Mouse (Mus musculus): ENCODE measurements at regions not wholly inside any gene's neighbourhood (a gene's known extent, or its start where the extent isn't known, plus 50 kb on each side); places are given as distances from the start of the nearest gene placed in this dataset.

DNA sequence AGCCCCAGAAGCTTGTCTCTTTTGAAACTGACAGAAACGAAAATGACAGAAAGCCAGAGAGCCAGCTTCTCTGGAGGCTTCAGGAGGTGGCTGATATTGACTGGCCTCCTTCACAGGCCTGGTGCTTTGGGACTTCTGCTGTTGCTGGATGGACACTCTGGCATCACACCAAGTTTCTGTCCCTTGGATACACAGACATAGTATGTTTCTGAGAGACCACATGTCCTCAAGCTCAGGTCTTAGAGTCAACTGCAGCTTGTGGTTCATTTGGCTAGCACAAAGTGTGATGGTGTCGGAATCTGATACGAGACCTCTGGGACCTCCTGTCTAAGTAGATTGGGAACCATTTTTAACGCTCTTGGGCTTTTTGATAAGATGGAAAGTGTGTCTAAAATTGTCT, 502.0 kb downstream of the Sqor start:
- no peak for DNase-seq (ENCODE audit: low spot score in 2 of 2)

DNA sequence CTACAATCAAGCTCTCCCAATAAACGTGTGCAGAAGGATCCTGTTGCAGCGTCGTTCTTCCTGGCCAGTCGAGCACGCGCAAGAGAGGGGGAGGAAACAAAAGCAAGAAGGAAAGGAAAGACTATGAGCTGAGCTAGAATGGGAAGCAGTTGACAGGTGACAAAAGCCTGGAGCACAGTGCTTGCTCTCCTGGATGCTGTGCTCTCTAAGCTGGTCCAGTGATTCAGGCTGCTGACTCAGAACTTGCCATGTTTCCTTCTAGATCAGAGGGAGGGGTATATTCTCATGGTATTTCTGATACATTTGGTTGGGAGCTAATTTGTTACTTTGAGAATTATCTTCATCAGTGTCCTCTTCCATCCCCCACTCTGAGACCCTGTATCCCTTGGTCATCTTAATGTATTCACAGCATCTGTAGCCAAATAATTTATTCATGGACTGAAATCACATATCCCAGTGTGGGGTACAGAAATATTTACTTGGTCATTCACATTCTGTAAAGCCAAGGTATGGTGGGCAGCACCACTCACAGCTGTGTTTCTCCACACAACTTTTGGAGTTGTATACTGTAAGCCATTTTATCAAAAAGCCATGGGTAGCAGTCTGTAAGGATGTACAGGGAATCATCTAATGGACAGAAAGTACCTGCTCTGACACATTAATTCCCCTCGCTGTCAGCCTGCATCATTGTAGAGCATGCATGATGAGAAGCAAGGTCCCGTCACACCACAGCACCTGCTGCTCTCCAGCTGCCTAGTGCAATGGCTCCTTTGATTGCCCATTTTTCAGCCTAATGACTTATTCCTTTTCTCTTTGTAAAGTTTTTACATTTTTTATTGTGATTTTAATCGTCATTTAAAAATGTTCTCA, 510.1 kb downstream of the Sqor start:
- DNase-seq (ENCODE audit: low spot score in 2 of 2), result no peak

DNA sequence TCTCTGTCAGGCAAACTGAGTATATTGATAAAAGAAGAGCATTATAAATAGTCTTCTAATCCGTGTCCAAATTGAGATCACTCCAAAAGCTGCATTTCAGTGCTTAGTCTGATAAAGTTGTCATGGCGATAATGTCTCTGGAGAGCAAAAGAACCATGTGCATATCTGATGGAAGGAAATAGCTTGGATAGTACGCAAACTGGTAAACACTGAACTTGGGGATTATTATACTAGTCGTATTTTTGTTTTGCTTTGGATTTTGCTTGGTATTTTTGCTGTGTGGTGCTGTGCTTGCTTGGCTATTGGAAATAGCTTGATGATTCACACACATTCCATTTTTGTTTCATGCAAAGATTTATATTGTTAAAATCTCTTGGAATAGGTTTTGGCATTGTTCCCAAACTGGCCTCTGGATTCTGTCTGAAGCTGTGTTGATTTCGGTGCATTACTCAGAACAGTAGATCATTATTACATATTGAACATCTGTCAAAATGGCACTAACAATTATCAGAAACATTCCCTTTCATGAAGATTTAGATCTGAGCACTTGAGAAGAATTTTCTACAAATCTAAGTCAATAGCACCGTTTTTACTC, 510.8 kb downstream of the Sqor start:
- no peak for DNase-seq (ENCODE audit: low spot score in 2 of 2)

DNA sequence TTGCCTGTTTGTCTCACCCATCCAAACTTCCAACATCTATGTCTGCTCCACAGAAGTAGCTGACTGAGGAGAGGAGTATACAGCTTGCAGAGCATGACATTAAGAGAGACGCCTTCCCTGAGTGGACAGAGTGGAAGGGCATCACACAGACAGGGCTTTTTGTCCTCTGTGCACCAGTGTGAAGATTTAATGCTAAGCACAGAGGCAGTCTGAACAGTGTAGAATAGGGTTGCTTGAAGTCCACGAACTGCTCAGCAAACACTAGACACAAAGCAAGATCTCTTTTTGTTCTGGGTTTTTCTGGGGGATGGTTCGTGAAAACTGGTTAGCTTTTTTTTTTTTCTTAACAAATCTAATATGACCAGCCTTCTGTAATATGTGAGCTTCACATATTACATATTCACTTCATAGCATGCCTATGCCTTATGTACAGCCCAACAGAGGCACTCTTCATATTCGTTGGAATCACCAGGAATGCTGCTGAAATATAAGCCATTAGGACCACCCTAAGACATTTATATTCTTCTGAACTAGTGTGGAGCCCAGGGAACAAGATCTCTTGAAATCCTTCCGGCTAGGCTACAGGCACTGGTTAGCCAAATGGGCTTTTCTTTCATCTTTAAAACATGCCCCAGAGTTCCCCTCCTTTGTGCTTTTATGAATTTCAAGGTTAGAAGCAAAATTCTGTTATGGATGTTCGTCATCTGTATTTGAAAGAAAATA, 546.7 kb downstream of the Sqor start:
- no peak for DNase-seq (ENCODE audit: low spot score in 2 of 2)

DNA sequence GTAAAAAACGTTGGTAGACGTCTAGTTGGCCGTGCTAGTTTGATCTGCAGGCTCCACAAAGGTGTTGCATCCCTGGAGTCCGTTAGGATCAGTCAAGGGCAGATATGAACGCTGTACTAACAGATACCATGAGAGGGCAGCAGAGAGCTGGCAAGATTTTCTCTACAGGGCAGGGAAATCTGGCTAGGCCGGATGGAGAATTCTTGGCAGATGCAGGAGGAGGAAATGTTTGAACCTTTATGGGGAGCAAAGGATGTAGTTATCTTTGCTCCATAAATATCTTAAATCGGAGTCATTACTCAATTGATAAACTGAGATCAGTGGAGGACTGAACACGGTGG, 547.2 kb downstream of the Sqor start:
- peak; percentile 49 to 67 for DNase-seq (ENCODE audit: low spot score in 2 of 2)

DNA sequence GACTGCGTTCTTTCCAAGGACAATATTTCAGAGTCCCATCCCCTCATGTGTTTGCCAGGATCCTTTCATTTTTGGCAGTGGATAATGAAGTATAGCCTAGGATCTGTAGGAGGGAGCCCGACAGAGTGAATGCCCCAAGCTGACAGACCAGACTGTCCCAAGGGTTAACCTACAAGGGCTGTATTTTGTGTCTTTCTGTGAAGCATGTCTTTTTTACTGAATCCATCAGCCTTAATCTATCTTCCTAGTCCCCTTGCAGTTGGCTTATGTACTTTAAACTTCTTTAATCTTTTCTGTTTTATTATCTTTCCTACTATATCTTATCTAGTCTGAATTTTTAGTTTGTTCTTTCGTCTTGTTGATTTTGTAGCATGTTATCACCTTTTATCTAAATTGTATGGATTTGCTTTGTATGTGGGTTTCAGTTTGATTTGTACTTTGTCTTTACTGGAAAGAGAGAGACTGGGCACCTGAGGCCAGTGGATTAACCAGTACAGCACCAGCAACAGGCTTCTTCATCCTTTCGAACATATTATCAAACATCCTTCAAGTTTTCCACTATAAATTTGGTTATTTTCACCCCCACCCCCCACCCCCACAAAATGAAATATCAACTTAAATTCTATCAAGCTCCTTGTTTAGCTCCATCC, 555.5 kb downstream of the Sqor start:
- no peak for DNase-seq (ENCODE audit: low spot score in 2 of 2)

DNA sequence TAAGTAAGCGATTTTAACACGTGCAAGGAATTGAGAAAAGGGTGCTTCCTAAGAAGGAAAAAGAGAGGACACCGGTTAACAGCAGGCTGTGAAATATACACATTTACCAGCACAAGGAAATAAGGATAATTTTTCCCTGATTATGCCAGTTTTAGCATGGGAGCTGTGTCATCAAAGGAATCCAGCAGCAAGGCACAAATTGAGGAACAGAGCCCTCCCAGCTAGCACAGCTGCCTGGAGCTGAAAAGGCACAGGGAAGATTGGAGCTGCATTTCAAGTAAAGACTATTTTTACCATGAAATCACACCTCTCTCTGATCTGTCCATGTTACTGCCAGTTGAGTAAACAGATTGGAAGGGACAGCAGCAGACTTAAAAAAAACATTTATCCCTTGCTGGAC, 558.7 kb downstream of the Sqor start:
- DNase-seq (ENCODE audit: low spot score in 2 of 2), result no peak

DNA sequence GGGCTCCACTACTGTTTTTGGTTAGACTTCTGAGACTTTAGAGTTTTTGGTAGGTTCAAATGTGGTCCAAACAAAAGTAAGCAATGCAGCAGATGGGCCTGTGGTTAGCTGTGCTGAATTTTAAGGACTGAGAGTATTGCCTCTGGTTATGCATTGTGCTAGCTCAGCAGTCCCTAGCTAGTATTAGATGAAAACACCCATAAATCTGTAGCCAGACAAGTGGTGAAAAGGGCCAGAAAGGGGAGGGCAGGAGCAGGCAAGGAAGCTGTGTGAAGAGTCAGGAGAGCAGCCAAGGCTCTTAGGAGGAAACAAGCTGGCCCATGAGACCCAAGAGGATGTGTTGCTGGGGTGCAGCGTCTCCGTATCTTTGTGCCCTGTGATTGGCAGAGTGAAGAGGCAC, 559.9 kb downstream of the Sqor start:
- DNase-seq (ENCODE audit: low spot score in 2 of 2), result no peak

DNA sequence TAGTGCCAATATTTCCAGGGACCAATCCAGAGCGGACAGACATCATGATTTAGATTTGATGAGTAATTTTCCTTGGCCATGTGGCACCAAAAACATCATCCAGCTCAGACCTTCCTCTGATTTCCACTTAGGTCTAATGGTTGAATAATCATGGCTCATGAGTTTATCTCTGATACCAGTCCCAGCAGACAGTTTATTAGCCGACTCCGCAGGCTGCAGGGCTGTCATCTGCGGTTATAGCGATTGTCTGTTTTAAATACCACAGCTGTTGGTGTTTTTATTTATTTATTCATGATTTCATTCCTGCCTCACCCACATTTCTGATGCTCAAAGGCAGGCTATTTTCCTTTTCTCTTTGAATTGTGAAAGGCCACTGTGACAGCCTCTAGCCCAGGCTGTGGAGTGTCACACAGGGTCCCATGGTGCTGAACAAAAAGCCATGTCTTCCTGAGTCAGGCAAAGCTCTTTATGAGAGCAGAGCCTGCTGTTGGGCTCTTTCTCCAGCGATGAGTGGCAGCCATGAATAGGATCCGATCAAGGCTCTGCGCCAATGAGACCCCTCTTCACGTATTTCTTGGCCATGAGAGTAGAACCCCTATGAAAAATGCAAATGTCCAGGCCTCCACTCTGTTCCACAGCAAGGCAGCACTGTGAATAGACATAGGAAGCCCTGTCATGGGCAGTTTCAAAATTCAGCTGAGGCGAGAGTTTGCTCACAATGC, 584.7 kb downstream of the Sqor start:
- no peak for DNase-seq (ENCODE audit: low spot score in 2 of 2)

DNA sequence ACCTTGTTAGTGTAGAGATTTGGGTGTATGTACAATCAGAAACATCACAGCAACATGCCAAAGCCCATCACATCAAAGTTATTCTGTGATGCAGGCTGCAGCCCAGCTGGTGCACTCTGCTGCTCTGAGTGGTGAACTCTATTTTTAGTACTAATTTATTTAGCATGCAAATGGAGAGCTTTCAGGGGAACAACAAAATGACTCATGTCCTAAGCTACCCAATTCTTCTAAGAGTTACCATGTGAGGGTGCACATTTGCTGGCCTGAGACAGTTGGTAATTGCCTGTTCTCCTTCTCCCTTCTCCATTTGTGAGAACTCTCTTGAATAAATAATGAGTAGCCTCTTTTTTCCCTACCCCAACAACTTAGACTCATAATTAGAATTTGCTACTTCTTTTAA, 599.2 kb downstream of the Sqor start:
- DNase-seq (ENCODE audit: low spot score in 2 of 2), result no peak

DNA sequence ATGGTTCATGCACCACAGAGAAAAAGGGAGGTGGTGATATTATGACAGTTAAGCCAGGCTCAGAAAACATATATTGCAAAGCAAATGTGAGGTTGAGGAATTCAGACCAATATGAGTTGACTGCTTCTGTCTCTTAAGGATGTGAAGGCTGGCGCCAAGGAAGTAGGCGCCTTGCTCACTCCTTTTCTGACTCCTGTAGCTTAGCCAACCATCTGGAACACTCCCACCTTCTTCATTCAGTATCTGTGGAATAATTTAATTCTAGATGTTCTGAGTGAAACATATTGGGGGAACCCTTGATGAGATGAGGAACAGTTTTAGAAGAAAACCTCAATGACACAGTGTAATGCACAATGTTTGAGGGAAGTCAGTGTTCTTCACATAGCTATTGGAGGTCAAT, 601.5 kb downstream of the Sqor start:
- peak; percentile 22 to 28 for DNase-seq (ENCODE audit: low spot score in 2 of 2)

DNA sequence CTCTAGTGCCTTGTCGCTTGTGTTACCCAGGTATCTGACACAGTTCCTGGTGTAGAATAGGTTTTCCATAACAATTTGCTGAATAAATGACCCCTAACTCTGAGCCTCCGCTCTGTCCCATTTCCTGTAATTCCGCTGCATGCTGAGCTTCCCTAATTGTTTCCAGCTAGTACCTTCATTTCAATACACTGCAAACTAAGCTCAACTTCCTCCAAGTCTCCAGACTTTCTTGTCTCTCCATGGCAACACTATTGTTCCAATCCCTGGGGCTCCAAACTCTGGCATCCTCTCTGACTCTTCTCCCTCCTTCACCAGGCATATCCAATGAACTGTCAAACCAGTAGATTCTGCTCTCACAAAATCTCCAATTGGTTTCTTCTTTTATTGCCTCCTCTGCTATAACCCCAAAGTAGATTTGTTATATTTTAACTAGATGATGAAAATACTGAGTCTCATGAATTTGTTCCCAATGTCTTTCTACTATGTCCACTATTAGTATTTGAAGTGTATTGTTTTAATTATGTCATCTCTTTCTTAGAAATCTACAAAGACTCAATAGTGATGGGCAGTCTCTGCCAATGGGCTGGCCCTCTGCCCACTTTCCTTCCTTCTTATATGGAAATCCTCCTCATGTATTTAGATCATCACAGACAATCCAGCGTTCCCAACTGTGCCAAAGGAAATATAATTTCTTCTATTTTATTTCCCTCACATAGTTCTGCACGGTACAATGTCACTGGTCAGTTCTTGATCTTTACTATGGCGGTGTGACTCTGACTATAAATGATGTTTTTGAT, 620.8 kb downstream of the Sqor start:
- DNase-seq (ENCODE audit: low spot score in 2 of 2), result no peak

DNA sequence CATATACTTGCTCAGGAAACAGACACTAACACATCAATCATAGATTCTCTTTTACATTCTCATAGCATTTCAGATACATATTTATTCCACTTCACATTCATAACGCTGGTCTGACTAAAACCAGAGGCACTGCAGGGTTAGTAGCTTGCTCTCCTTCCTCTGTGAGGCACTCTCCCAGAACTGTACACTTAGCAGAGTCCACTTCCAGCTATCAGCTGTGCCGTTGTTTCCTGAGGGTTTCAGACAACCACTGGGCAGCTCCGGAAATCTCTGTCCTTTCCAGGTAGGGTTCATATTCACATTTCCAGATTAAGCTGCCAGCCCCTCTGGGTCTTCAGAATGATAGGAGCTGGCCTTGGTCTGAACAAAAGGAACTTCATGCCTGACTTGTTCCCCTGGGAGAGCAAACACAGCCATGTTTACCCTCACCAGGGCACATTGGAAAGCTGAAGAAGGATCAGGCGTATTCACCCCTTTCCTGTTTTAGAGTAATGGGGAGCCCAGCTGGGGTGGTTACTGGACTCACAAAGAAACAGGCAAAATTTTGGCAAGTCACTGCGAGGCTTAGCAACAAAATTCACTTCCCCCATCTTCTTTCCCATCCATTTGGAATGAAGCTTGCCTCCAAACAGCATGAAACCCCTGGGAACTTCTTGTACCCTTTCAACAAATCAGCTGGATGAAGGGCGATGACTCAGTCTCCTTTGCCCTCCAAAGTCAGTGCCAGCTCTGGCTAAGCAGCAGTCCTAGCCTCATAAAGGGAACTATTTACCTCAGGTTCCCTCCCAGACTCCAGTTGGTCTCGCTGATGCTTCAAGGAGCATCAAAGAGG, 622.0 kb downstream of the Sqor start:
- DNase-seq (ENCODE audit: low spot score in 2 of 2), result peak in 1 of 2 experiments; percentile 10

DNA sequence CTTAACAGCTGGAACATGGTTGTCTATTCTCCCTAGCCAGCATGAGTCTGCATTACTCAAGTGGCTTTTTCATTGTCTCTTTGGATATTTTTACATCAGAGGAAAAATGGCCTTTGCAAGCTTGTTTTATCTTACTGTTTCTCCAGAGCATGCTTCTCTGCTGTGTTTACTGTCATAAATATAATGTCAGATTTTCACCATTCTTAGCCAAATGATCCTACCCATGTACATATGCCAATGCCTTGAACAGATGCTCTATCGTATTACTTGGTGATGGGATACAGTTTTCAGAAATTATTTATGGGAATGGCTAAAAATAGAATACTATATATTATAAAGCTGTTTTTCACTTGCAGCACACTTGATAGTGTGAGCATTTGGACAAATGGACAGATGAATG, 625.9 kb downstream of the Sqor start:
- no peak for DNase-seq (ENCODE audit: low spot score in 2 of 2)

DNA sequence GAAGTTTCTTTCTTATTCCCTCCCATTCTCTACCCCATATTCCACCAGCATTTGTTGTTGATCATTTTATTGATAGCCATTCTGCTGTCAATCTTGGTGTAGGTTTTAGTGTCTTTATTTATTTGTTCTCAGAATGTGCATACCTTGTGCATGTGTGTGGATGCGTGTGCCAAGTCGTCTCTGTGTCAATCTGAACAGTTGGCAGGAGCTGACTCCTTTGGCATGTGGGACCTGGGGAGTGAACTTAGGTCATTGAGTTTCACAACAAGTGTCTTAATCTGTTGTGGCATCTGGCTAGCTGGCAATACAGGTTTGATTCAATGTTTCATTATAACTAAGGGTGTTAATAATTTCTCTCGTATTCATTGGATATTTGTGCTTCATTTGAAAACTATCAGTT, 629.3 kb downstream of the Sqor start:
- no peak for DNase-seq (ENCODE audit: low spot score in 2 of 2)

DNA sequence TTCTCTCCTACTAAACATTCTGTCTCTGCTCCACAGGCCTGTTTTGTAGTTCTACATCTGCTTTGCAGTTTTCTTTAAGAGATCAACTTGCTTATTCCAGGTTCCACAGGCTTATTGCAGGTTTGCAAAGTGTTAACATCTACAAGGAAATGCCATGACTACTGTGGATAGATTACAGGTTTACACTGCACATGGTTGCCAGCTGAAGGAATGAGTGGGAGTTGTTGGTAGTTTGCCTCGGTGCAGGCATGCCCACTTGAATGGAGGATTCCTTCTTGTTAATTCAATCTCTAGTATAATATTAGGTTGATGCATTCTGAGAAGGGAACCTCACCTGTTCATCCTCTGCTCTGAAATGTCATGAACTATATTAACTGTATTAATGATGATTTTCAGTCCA, 632.5 kb downstream of the Sqor start:
- DNase-seq (ENCODE audit: low spot score in 2 of 2), result no peak

DNA sequence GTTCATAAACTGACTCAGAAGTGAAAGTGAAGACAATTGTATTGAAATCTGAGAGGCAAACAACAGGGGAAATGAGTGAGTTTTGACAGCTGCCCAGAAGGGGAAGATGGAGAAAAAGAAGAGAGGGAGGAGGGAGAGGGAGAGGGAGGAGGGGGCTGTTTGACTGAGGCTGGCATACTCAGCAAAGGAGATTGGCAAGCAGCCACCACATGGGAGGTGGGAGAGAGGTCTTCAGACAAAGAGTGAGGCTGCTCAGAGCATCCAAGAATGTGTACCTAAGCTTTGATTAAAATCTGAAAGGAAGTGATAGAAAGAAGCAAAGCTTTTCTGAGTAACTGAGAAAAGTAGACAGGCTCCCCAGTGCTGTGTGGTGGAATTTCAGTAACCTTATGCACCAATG, 636.0 kb downstream of the Sqor start:
- DNase-seq (ENCODE audit: low spot score in 2 of 2), result no peak

DNA sequence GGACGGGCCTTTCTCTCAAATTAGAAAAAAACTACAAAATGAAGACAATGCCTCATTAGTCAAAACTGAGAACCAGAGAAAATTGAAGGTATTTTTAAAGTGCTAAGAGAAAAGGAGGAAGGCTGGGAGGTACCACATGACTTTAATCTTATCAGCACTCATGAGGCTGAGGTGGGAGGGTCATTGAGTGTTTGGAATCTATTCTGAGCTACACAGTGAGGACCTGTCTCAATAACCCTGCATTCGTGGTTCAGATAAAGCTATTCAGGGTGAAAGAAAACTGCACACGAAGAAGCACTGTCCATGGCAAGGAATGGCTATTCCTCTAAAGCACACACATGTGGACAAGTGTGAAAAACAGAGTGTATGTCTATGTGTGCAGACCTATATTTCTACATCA, 644.0 kb downstream of the Sqor start:
- DNase-seq (ENCODE audit: low spot score in 2 of 2), result no peak

DNA sequence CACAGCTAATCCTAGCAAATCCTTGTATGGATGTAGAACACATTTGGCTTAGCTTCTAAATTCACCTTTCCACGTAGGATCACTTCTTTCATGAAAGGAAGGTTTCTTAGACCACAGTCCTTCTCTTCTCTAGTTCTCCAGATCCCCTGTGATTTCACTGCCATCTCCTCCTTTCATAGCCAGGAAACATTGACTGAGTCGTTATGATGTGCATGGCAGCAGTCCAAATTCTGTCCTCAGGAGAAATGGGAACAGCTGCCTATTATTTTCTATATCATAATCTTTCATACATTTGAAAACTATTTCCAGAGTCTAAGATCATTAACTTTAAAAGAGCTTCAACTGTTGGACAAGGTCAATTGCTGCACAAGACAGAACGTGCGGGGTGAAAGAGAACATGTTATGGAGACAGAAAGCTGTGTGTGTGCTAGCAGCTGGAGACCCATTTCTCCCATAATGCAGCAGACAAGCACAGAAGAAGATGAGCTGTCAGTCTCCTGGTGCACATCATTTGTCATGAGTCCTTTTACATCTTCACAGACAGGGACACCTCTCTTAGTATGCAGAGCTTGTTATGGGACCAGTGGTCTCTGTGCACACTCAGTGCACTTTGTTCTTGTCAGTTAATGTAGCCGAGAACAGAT, 631.6 kb upstream of the Sema6d start:
- DNase-seq (ENCODE audit: low spot score in 2 of 2), result no peak

DNA sequence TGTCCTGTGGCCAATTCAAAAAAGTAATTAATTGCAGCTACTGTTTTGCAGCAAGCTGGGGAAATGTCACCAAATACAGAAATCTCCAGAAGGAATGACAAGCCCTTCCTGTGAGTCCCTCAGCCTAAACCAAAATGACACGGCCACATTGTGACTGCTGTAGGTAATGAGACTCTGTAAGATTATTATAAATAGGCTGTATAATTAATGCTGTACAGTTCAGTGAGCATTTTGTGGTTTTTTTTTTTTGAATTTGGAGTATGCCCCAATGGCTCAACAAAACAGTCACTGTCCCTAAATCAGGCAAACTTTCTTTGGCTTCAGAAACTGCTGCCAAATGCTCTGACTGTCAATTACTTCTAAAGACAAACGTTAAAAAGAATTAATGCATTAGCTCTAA, 615.9 kb upstream of the Sema6d start:
- no peak for DNase-seq (ENCODE audit: low spot score in 2 of 2)

Data from right cerebral cortex, postnatal 36 days (tissue).